Mouse (Mus musculus) G1E (cell line): ENCODE measurements around the gene Cox10.

Source experiments
- CTCF ChIP-seq: IDR thresholded peaks from 2 replicates; pipeline ENCODE4 v1.5.1; 2012; ENCODE audit warnings: low read depth, low read length, inconsistent platforms, mixed read lengths
- GATA1 ChIP-seq: IDR thresholded peaks from 2 replicates; pipeline ENCODE4 v1.6.1; 2012; ENCODE audit warnings: borderline replicate concordance, low read length, inconsistent platforms, mixed read lengths
- GATA2 ChIP-seq: IDR thresholded peaks from 2 replicates; pipeline ENCODE4 v1.6.1; 2012; ENCODE audit warnings: low read depth, low read length, inconsistent platforms, borderline replicate concordance

DNA sequence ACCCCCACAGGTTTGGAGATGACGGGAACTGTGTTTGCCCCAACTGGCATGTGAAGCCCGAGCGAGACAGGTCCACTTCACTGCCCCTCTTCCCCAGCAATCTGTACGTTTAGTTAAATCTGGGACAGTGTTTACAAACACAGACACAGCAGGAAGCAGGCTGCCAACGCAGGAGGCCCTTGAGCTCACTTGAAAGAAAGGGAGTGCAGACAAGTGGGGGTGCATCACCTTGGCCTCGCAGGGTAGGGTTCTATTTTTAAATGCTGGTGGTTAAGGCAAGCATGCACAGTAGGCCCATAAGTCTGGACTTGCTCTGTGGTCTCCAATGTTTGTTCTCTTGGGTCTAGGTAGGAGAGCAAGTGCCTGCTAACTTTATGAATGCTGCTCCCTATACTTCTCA lies 93.8 kb downstream of the Cox10 start:
- no peak for TF ChIP-seq CTCF
- TF ChIP-seq GATA1 = no peak
- no peak for TF ChIP-seq GATA2
